Mouse (Mus musculus) thymus, postnatal 14 days (tissue): ENCODE data around the gene Prickle2.

ENCODE experiments used
- DNase-seq: peaks from one replicate; pipeline ENCODE4 v3.0.0; 2021

The Prickle2 gene

DNA sequence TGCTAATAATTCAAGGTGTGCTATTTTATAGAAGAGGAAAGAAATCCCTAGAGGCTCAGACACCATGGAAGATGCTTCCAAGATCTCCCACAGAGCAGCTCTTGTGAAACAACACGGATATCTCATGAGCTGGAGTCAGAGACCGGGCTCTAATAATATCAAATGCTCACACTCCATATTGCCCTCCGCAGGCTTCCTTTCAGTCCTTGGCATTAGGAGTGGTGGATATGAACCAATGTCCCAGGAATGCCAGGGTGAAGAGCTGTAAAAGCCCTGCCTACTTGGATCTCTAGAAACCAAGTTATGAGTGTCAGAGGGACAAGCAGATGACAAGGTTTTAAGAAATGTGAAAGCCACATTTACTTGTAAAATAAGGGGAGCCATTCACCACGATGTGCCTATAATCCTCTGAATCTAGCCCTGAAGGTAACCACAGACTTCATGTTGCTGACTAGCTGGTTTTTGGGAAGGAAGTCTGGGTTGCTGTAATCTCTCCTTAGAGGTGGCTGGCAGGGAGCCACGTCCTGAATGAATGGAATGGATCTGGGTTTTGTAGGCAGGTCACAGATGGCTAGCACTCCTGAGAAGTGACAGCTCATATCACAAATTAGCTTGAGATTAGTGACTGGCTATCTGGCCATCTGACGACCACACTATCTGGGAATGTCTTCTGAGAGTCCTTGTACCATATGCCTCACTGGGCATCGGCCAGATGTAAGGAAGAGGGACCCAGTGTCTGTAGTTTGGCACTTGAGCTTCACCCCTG, 278.4 kb downstream of the Prickle2 start:
- no peak for DNase-seq

DNA sequence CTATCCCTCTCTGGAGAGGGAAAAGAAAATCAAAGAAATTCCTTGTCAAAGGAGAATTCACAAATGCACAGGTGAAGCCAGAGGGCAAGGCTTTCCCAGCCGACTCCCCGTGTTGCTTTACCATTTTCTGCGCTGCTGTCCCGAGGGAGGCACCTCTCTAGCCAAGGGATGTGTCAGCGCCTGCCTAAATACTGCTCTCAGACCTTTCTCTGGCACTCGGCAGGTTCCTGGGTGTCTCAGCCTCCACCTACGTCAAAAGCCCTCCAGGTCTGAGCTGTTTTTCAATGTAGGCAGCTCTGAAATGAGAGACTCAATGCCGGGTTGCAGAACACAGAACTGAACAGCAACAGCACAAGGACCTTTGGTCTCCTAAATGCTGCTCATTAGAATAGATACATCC, 280.1 kb downstream of the Prickle2 start:
- no peak for DNase-seq

DNA sequence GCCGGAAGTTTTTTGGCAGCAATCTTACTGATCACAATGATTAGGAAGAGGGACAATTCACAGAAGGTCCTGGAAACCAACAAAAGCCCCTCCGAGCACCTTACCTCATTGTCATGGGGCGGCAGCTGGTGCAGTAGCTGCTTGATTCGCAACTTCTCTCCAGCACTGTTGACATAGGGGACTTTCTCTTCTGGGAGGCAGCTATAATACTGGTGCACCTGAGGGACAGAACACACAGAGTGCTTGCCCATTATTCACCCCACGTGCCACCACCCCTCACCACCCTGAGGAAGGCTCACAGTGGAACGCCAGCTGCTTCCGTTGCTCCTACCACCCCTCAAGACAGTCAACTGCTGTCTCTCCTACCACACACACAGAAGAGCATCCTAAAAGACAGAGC, 280.5 kb downstream of the Prickle2 start:
- DNase-seq = no peak

DNA sequence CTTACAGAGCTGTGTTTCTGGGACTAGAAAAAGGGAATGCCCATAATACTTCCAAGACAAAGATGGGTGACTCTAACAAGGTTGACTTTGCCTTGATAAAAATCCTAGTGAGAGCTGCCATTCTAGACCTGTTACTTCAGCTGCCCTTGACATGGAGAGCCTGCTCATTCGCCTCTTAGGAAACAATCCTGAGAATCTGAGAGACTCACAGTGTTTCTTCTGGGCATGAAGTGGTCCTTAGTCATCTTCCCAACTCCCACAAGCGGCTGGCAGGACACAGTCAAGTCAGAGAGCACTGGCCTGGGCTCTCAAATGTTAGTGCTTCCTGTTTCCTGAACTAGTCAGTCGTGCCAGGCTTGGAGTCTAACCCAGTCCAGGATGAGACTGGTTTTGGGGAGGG, 281.0 kb downstream of the Prickle2 start:
- no peak for DNase-seq

DNA sequence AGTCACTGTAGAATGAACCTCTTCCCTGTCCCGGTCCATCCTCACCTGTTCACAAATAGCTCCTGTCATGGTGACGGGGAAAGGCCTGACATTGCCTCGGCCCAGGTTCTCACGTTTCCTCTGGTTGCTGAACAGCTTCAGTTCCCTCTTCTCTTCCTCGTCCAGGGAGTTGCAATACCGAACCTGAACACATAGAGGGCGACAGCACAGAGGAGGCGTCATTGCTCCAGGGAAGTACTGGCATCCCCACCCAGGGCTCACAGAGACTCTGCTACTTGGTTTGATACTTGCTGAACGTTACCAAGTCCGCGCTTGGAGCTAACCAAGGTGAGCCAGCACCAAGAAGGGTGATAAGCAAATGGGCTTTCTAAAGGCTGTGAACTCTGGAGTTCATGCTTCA, 283.7 kb downstream of the Prickle2 start:
- no peak for DNase-seq

DNA sequence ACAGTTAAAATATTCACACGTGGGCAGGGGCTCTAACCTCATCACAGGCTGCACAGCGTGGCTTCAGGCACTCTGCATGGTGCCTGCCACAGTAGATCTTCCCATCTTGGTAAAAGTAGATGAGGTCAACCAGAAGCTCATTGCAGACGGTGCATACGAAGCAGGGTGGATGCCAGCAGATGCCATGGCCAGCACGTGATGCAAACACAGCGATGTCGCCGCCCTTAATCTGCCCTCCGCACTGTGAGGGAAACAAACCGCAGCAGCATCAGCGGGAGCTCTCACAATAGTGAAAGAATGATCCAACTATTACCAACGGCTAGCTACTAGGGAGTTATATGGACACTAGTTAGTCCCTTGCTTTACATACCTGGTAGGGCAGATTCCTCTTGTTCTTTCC, 285.8 kb downstream of the Prickle2 start:
- no peak for DNase-seq

DNA sequence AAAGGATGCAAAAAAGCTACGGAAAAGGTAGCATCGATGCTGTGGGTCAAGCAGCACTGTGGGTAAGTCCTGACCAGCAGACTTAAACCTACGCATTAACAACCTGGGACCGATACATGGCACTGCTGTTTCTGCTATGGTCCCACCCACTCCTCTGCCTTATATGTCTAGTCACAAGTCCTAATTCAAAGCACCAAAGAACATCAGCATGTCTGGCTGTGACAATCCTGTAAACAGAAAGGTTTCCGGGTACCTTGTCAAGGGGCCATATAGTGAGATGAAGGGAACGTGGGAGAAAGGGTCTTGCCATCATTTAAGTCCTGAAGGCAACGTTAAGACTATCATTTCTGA, 290.6 kb downstream of the Prickle2 start:
- no peak for DNase-seq

DNA sequence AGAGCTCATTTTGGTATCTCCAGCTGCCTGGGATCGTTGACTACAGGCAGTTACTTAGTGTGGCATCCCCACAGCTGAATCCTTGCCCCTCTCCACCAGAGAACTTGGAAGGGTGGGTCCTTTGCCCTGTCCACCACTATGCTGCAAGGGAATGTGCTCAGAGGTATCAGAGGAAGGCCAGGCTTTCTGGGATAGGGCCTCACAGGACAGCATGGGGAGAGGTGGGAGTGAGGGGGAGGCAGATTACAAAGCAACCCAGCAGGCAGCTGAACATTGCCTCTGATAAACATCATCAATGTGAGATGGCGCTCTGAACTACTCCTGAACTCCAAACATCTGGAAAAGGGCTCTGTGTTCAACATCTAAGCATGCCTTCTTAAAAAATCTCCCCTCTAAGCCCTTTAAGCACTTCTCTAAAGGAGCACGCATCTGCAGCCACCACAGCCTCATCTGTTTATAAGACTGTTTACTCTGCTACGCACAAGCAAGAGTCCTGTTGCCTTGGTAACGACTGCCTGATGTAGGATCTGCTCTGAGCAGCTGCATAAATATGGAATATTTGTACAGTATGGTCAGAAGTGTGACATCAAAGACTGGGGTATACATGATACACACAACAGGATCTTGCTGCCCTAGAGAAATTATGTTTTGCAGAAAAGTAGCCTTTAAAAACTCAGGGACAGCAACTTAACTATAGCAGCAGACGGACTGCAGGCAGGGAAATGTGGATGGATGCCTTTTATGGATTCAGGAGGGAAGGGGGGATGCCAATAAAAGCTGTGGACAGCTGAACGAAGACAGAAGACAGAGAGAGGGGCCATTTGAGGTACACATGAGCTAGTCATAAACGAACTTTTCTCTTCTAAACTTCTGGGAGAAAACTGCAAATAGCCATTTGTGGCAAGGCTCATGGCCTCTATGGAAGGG, 291.2 kb downstream of the Prickle2 start:
- no peak for DNase-seq

DNA sequence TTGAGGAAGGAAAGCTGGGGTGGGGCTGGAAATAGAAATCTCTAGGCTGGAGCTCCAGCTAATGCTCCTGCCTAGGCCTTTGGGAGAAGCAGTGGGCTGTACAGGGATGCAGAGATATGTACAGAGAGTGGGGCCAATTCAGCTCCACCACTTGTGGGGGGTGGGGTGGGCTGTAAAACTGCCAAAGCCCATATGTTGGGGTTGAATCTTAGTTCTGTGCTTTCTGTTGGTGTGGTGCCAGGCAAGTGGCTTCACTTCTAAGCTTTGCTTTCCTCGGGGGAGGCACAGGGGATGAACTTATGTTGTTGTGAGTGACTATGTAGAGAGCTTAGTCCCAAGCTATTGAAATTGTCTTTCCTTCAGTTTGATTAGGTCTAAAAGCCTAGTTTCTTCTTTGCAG, 292.0 kb downstream of the Prickle2 start:
- DNase-seq = no peak

DNA sequence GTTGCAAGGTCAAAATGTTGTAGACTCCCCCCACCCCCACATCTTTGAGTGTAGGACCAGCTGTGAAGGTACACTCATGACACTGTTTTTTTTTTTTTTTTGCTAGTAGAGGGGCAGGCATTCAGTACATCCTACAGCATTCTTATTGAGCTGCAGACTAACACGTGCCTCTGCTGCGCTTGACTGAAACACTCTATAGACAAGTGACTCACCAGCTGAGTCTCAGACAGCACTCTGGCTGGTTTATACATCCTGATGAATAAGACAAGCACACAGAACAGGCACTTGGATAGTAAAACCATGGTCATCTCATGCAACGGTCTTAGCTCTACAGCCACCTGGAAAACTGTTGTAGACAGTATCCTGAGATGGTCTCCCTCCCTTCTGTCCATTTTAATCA, 296.2 kb downstream of the Prickle2 start:
- no peak for DNase-seq

DNA sequence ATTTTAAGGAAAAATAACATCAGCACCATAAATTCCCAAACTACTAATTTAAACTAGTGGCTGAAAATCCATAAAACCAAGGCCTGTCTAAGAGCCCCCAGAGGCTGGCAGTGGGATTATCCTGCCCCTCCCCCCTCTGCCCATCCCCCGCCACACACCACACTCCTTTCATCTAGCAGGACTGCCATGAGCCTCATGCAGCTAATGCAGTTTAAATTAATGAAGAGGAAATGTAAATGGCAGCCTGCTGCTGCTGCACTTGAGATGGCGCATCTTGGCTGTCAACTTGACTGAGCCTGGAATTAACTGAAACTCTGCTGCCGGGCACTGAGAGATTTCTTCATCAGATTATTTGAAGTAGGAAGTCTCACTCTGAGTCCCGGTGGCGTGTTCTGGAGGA, 298.7 kb downstream of the Prickle2 start:
- no peak for DNase-seq

DNA sequence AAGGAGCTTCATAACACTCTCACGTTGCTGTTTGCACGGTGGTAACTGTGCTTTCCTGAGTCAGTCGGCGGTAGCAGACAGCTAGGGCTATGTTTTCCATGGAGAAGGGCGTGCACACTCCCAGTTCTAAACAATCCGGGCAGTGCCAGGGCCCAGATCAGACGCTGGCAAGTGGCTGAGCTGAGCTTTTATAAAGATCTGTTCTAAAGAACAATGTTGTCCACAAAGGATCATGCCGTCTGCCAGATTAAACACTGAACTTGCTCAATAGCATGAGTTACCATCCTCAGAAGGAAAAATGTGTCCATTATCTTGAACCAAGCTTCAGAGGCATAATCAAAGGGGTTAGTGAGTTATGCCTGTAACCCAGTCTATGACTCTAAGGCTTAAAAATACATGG, 300.4 kb downstream of the Prickle2 start:
- no peak for DNase-seq

DNA sequence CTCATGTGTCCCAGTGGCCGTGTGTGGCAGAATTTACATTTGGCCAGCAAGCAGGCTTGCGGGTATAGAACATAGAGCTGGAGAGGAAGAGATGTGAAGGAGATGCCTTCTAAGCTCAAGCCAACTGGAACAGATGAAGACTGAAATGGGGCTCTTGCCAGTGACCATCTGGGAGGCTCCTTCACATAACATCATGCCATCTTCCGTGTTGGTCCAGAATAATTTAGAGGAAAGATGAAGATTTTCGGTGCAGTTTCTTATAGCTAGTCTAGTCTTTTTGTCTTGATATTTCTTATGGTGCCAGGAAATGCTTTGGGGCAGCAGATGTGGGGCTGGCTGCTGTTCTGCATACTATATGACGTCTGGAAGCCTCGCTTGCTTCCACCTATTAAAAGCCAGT, 308.1 kb downstream of the Prickle2 start:
- DNase-seq = no peak

DNA sequence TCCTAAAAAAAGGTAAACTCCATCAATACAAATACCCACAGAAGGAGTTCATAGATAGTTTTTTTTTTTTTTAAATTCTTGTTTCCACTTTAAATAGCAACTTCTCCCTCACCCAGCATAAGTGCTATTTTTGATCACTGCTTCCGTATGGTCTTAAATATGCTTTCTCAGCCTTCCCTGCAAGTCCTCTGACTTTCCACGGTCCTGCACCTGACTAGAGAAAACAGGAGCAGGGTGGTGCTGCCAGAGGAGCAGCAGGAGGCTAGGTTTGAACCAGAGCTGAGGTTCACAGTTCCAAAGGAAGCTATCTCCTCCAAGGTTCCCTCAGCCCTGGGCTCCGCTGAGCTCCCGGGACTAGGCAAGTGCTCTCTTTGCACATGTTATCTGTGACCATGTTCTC, 310.4 kb downstream of the Prickle2 start:
- DNase-seq = no peak

DNA sequence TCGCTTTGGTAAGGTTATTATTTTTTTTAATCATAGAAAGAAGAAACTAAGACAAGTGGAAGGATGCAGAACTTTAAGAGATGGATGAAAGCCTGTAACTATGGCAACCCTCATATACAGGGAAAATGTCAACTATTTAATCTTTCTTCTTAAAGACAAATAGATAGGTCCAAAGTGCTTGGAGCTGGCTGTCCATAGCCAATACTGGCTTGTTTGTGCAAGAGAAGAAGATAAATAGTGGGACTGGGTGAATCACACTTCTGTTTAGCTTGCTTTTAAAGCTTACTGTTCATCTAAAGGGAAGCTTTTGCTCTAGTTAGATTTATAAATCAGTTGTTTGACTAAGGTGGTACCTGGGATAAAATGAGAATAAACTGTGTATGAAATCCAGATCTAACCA, 310.8 kb downstream of the Prickle2 start:
- no peak for DNase-seq

DNA sequence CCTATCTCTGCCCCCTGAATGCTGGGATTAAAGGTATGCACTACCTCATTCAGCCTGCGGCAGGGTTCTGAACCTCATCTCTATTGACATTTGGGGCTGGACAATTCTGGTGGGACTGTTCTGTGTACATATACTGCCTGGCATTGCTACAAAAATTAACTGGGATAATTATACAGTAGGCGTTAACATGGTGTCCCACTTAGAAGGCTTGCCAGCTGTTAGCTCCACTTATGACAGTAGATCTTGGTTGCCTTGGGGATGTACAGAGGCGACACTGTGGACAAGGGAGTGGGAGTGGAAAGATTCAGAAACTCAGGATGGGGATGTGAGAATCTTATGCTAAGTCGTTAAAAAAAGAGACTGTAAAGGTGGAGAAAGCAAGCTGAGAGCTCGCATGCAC, 311.3 kb downstream of the Prickle2 start:
- no peak for DNase-seq

DNA sequence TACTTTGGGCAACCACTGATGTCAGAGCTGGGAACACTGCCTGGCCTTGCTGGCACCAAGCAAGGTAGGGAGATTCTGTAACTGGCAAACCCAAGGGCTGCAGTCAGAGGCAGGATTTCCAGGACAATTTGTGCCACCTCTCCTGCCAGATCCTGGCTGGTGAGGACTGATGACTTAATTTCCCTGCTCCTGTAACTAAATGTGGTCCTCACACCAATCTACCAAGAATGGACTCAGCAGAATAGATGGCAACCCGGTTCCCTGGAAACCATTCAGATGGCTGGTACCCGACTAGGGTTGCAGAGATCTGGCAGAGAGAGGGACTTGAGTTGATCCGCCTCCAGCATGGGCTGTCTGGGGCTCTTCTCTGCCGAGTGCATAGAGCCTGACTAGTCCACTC, 315.6 kb downstream of the Prickle2 start:
- no peak for DNase-seq

DNA sequence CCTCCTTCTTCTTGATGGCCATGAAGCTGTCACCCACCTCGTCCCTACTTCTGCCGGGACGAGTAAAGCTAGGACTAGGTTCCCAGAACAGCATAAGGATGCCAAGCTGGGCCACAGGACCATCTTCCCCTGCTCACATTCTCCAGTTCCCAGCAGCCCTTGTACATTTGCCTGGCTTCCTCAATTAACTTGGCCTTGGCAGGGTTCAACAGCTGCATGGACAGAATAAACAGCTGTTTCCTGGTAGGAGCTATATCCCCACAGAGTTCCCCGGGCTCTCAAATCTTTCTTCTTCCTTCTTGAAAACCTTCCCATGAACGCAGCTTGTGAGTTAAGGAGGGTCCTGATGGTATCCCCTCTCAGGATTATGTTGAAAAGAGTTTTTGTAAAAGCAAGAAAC, 317.3 kb downstream of the Prickle2 start:
- DNase-seq = no peak

DNA sequence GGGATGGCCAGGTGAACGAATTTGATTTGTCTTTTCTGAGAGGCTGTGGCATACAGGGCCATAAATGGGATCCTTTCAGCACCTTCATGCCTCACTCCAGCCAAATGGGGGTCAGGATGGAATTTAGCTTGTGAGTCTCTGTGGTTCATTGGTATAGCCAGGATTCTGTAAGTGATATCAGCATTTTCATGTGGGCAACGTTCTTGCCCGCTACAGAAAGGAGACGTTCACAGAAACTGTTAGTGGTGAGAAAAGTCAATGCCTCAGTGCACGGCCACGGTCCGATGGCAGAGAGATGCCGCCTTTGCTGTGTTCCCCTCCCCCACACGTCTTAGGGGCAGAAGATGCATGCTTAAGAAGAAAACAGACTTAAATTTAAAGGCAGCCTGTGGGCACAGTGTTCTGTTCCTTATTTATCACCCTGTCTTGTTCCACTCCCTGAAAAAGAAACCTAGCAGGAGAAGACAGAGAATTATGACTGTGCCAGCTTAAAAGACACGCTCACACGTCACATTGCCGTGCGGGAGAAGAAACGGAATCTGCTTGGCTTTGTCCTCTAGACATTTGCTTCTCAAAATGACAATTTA, 322.7 kb downstream of the Prickle2 start:
- DNase-seq = no peak

DNA sequence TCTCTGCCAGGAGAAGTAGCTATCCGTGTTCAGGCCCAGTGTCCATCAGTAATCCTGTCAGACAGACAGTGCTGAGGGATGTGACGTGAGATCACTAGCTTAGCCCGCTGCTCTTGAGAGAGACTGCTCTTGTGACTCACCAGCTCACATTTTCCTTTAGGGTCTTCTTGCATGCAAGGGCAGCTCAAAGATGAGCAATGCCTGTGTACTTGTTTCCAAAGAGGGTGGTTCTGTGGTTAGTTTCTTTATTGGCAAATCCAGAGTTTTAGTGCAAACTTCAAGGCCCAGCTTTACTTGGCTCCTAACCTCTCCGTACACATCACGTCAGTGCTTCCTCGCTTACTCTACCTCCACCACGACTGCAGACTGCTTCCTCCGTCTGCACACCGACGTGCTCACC, 324.9 kb downstream of the Prickle2 start:
- DNase-seq = no peak

DNA sequence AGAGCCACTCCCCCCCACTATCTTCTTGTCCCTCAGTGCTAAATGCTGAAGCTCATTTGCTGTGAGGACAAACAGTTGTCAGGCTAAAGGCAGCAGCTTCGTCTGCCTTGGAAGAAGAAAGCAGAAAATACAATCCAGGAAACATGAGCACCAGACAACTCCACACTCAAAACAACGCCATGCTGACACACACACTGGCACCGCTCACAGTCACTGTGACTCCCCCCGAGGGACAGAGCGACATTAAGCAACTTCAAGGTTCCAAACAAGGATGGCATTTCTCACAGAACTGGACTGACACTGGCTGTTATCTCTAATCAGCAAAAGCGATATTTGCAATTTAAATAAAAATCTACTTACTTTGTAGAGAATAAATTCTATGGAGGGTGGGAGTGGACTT, 331.1 kb downstream of the Prickle2 start:
- no peak for DNase-seq

DNA sequence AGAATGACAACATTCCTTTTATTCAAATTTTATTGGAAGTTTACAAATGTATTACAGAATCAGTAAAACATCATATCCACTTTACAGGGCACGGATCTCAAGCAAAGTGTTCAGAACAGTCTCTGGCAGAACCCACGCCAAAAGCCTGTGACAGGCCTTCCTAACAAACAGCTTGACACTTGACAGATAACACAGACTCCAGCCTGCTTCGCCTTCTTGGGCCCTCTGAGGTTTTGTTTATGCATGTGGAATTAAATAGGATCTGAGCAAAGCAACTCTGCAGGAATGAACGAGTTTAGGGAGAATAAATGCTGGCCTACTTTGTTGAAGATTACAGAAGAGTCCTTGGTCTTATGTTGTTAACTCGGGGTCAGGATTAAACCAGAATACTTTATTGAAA, 335.1 kb downstream of the Prickle2 start:
- DNase-seq = no peak

DNA sequence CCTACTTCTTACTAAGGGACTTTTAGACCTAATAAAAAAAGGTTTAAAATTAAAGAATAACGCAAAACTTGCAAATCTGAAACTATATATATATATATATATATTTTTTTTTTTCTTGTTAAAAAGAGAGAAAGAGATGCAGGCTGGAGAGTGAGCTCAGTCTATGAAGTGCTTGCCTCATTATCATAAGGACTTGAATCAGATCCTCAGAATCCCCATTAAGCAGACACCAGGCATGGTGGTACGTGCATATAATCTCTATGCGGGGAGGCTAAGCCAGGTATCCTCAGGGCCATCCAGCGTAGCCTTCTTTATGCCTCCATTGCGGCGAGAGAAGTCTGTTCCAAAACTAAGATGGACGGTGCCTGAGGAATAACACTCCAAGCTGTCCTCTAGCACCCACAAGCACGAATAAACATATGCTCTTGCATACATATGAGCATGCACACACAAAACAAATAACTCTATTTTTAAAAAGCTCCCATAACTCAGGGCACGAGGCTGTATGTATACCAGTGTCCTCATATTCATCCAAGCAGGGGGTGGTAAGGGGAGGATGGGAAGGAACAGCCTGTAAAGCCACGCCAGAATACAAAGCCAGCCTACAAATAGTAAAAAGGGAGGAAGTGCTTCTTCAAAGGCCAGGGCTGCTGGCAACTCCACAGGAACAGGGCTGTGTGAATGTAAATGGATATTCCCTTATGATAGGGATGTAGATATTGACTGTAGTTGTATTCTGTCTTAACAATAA, 358.5 kb downstream of the Prickle2 start:
- DNase-seq = no peak
